Mouse (Mus musculus): ENCODE data around the gene Lrrc20.

- no peak for TF ChIP-seq CTCF (IDR thresholded peaks at IDR 0.05; ENCODE audit: extremely low read depth, insufficient read depth, insufficient read length, insufficient replicate concordance)
- TF ChIP-seq POLR2A (IDR thresholded peaks at IDR 0.05; ENCODE audit: low read depth, low read length) = no peak
These were observed 47.2 kb upstream of the Lrrc20 start for GRCm38 (mm10) chr10:61428416-61428815.

Measured in spleen, adult 2 months (tissue).